Mouse (Mus musculus) spleen, postnatal 4 days (tissue): ENCODE results near the gene Rcor3.

Source experiments
- DNase-seq, 2 experiments: peaks; one replicate each; pipeline ENCODE4 v3.0.0; 2022; ENCODE audit warnings: low spot score in 2 of 2

The Rcor3 gene

DNA sequence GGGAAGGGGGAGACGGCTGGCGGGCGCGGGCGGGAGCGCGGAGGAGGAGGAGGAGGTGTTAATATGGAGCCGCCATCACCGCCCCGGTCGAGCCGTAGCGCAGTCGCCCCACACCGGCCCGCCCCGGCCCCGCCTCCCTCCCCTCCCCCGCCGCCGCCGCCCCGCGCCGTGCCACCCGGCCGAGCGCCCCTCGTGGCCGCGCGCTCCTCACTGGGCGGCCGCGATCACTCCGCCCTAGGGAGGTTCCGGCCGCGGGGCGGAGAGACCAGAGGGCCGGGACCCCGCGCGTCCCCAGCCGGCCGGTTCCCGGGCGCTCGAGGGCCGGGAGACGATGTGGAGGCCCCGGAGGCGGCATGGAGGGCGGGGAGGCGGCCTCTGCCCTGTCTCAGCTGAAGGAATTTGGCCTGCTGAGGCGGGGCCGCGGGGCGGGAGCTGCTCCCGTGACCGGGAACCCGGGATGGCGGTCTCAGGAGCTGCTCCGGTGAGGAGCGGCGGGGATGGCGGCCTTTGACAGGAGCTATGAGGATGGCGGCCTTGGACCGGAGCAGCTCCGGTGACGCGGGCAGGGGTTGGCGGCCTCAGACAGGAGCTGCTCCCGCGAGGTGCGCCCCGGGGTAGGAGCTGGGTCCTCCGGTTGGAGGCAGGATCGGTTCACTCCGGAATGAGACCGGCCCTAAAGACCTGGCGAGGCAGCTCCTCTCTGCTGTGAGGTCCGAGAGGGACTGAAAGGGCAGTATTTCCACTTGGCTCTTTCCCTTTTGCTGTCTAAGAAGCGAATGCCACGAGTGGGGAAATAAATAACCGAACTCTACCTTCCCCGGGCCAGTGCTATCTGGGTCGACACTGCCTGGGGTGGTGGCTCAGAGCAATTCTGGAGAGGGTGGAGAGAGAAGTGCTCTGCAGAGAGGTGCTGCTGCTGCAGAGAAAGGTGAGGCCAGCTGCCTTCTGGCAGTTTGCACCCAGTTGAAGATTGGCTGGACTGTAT lies at the start of gene Rcor3:
Rcor3 (minus strand) TSS at position 137 of the 985 bp plus-strand sequence.
- peak; percentile 80 to 92 for DNase-seq

GRCm38 (mm10) chr1:192181696-192182257 lies 43.9 kb upstream of the Rcor3 start:
- DNase-seq = no peak

DNA sequence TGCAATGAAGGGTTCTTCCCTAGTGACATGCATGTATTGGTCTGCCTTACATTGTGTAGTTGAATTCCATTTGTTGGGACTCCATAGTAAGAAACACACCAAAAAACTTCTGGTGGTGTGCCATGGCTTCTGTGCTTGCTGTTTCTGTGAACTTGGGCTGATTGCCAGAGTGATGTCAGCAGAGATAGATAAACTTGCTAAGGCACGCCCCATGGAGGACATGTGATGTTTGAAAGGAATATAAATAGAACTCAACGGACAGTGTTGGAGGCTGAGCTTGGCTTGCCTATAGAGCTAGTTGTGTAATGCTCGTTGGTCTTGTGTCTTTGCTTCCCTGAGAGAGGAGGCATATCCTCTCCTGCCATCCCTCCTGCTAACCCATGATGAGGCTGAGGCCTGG lies 42.0 kb upstream of the Rcor3 start:
- DNase-seq = no peak

- no peak for DNase-seq
Measured at GRCm38 (mm10) chr1:192171477-192171876, 33.6 kb upstream of the Rcor3 start.

DNA sequence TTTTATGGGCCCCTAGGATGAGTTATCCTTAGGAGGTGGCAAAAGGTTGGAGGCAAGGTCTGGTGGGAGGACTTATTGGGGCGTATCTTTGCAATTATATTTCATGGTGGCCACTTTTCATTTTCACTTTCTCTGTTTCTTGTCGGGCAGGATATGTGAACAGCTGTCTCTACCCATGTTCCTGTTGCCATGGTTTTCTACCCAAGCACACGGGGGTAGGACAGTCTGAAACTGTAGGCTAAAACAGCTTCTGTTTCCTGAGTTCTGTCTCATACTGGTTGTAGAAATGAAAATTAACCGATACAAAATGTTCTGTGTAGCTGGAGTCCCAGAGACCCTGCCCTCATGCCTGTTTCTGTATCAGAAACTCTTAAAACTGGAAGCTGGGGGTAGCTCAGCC lies 13.3 kb upstream of the Rcor3 start:
- DNase-seq = no peak

DNA sequence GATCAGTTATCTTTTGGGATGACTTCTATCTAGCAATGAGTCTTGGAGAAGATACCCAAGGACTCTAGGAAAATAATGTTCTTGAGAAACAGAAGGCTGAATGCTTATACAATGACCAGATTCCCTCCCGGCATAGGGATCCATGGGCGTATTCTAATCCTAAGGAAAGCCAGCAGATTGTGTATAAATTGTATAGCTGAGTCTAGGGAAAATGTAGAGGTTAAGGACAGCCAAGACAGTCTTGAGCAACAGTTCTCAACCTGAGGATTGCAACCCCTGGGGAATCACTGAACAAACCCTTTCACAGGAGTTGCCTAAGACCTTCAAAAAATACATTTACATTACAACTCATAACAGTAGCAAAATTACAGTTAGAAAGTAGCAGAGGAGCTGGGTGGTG lies 2.5 kb upstream of the Rcor3 start:
- DNase-seq = no peak

- DNase-seq = no peak
Measured at GRCm38 (mm10) chr1:192137291-192137925, 454 bp downstream of the Rcor3 start.

GRCm38 (mm10) chr1:192136561-192137290 lies 1.1 kb downstream of the Rcor3 start:
- DNase-seq = peak; percentile 73 to 86

- DNase-seq = no peak
Measured at GRCm38 (mm10) chr1:192130202-192130601, 7.7 kb downstream of the Rcor3 start.

DNA sequence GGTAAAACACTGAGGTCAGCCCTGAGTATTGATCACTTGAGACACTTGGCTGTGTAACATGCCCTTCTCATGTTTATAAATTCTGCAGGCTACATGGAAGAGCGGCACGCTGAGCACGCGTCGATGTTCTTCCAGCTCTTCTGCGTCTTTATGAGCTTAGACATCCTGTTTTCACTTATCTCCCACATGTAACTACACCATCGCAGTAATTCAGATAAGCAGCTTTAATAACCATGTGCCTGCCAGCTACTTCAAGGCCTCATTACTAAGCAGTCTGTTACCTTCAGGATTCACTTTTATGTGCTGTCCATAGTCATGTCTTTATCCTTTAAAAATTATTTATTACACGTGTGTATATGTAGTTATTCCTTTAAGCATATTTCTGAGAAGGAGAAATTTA lies 9.5 kb downstream of the Rcor3 start:
- DNase-seq = no peak

DNA sequence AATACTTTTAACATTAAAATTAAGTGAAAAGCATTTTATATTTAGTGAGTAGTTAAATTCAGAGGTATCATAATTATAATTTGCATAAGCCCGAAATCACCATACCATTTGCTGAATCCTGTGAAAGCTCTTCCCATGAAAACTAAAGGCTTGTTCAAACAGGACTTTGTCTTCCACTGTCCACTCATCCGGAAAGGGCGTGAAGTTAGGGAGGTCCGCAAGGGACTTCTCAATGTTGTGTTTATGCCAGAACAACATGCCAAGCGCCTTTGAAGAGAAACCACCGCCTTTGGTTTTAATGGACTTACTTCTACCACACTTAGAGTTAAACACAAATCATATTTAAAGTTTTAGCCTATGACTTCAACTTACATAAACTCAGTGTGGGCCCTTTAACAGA lies 12.1 kb downstream of the Rcor3 start:
- no peak for DNase-seq

- DNase-seq = no peak
Measured at GRCm38 (mm10) chr1:192116262-192116661, 21.6 kb downstream of the Rcor3 start.

- DNase-seq = no peak
Measured at GRCm38 (mm10) chr1:192115378-192115777, 22.5 kb downstream of the Rcor3 start.

DNA sequence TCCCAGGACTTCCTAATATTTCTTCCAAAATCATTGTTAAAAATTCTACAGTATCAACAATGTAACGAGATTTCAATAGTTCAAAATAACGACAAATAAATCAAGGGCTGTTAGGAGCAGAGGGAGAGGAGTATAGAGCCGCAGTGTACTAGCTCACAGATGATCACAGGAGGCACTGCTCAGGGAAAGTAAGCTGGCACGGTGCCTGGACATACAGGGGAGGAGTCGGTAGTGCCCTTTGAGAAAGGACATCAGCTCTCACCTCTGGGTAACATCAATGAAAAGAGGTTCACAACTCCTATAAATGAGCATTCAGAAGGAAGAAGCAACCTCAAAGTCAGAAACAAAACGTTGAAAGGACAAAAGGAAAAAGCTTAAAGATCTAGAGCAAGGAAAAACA lies 28.7 kb downstream of the Rcor3 start:
- DNase-seq = no peak

DNA sequence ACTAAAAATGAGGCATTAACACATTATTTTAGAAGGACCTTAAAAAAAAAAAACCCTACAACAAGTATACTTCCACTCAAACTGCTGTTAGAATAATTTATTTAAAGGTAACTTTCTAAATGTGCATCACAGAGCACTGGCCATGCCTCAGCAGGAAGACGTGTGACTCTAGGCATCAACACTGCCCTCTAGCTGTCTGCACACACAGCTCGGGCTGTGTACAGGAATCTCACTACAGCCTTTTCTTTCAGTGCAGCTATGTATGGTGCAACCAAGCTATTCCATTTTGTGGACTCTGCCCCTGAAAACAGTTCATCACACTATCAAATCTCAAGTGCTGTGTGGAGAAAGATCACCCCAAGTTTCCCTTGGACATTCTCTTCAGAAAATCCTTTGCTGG lies 30.5 kb downstream of the Rcor3 start:
- DNase-seq = no peak

DNA sequence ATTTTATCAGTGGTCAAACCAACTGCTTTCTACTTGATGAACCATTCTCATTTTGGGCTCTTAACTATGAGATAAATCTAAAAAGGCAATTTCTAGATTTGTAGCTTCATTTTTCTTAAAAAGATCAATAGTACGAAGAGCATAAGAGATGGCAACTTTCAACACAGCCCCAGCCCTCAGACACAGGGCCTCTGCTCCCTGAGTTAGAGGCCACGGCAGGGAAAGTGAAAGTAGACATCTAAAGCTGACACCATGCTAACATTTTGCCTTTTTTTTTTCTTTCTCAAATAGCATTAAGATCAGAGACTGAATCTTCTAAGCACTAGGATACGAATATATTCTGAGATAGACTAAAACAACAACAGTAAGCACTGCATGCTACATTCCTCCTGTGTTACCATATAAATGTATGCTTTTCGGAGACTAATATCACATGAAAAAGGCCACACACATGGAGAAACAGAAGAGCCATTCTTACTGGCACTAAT lies 31.9 kb downstream of the Rcor3 start:
- no peak for DNase-seq

DNA sequence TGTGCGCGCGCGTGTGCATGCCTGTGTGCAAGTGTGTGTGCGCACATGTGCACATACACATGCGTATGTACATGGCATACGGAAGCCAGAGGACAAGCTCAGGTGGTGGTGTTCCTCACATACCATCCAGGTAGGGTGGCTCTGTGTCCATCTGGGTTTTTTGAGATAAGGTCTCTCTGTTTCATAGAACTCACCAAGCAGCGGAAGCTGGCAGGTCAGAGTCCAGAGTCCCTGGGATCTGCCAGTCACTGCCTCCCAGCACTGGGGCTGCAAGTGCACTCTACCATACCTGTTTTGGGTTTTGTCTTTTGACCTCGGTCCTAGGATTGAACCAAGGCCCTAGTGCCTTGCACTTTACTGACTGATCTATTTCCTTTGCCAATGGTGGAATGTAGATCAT lies 33.8 kb downstream of the Rcor3 start:
- no peak for DNase-seq

DNA sequence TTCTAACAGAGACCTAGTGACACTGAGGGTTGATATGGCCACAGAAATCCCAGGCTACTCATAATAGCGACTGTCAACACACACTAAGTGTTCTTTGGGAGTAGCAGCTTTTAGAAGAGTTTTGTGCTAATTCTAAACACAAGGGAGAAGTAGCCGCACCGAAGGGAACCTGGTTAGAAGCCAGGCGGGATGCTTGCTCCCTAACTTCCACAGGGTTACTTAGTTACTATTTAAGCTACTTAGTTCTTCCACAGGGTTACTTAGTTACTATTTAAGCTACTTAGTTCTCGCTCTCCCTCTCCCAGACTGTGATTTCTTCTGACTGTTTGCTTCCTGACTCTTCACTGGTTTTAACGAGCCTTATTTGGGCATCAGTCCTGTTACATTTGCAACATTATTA lies 34.7 kb downstream of the Rcor3 start:
- DNase-seq = no peak

- DNase-seq = no peak
Measured at GRCm38 (mm10) chr1:192101359-192101758, 36.5 kb downstream of the Rcor3 start.

GRCm38 (mm10) chr1:192100742-192101141 lies 37.1 kb downstream of the Rcor3 start:
- no peak for DNase-seq

GRCm38 (mm10) chr1:192095626-192096025 lies 42.2 kb downstream of the Rcor3 start:
- no peak for DNase-seq
